Mouse (Mus musculus) limb, embryonic 15.5 days (tissue): ENCODE results near the gene Dtx3. TPM values are rescaled to one million over a fixed set of nuclear protein-coding genes. Genes with fewer than 3 reads are reported as not detected.
A peak's percentile ranks its signal among the peaks of the same experiment; 100 is the strongest.

Source experiments
- ATAC-seq: fragments of 200-750 bp; cut with Nextera tagmentation; 2 replicates; pipeline ENCODE4 v1.8.0; 2017; ENCODE audit warnings: low read depth, moderate TSS enrichment; ENCODE audit not compliant: insufficient number of reproducible peaks, low FRiP score, low TSS enrichment
- H3K27ac ChIP-seq: fragments of 300-500 bp; sonication (generic); 2 replicates; pipeline ENCODE4 v1.5.1; 2015; ENCODE audit warnings: moderate library complexity, mild to moderate bottlenecking, inconsistent platforms
- H3K27me3 ChIP-seq: fragments of 300-500 bp; sonication (generic); 2 replicates; pipeline ENCODE4 v1.6.1; 2015; ENCODE audit warnings: inconsistent platforms
- H3K36me3 ChIP-seq: fragments of 300-500 bp; sonication (generic); 2 replicates; pipeline ENCODE4 v1.6.1; 2015; ENCODE audit warnings: inconsistent platforms
- H3K4me1 ChIP-seq: fragments of 300-500 bp; sonication (generic); 2 replicates; pipeline ENCODE4 v1.6.1; 2015; ENCODE audit warnings: inconsistent platforms
- H3K4me2 ChIP-seq: fragments of 300-500 bp; sonication (generic); 2 replicates; pipeline ENCODE4 v1.6.1; 2015; ENCODE audit warnings: mild to moderate bottlenecking, inconsistent platforms
- H3K4me3 ChIP-seq: fragments of 300-500 bp; sonication (generic); 2 replicates; pipeline ENCODE4 v1.5.1; 2015; ENCODE audit warnings: mild to moderate bottlenecking, inconsistent platforms
- H3K9ac ChIP-seq: fragments of 300-500 bp; sonication (generic); 2 replicates; pipeline ENCODE4 v1.6.1; 2015; ENCODE audit warnings: inconsistent platforms
- H3K9me3 ChIP-seq: fragments of 300-500 bp; sonication (generic); 2 replicates; pipeline ENCODE4 v1.6.1; 2016; ENCODE audit warnings: inconsistent platforms
- WGBS: fragments of 180-500 bp; shearing (Covaris S2); methylation state at CpG from one replicate; pipeline ENCODE4 v1.1.7; 2015; 5-methylcytosine and 5-hydroxymethylcytosine counted together
- polyA plus RNA-seq: library from polyadenylated mRNA; unstranded; fragments of >200 nt; fragmentation: Nextera tagmentation; extraction: Ambion mirVana; gene quantifications from 2 replicates; pipeline ENCODE4 v1.2.1, GENCODE M21; 2015

Gene Dtx3
- polyA plus RNA-seq, 1 experiment from 2014 or later = 140 TPM

- peak overlapping the region; percentile 76; the same call in 1 of the 2 replicates for H3K4me3 ChIP-seq
Measured at GRCm38 (mm10) chr10:127191191-127192056, 4.1 kb downstream of the Dtx3 start.

GRCm38 (mm10) chr10:127190398-127191190 is 4.9 kb downstream of the Dtx3 start:
- Histone ChIP-seq H3K27me3 (no peaks in the 10 kb centered on the region), H3K9me3 (no peaks in the 10 kb centered on the region), H3K9ac (no peak overlapping the region), H3K36me3 (peaks cover 32% of the 10 kb centered on the region), H3K4me2 (peak overlapping the region; percentile 88), H3K27ac (peak overlapping the region; percentile 96), H3K4me1 (peaks cover 48% of the 10 kb centered on the region), H3K4me3 (peak overlapping the region; percentile 76)
- ATAC-seq = no peak
- WGBS = 36% methylated on average over 14 of the region's 14 CpGs

More at GRCm38 (mm10) chr10:127191191-127192056, 4.1 kb downstream of the Dtx3 start:
- 80% methylated on average over 19 of the region's 19 CpGs for WGBS
- Histone ChIP-seq H3K36me3 (peaks cover 23% of the 10 kb centered on the region), H3K27me3 (no peaks in the 10 kb centered on the region), H3K27ac (peak overlapping the region; percentile 12; the same call in 1 of the 2 replicates), H3K9me3 (no peaks in the 10 kb centered on the region), H3K4me1 (peaks cover 52% of the 10 kb centered on the region), H3K9ac (no peak overlapping the region), H3K4me2 (no peak overlapping the region)
- ATAC-seq = no peak

GRCm38 (mm10) chr10:127189651-127190381 is 5.7 kb downstream of the Dtx3 start, which contains the start of gene Arhgef25:
Arhgef25 (minus strand) TSS chr10:127190083.
- Histone ChIP-seq H3K9ac (peak within 1 kb of the TSS; percentile 78), H3K36me3 (peaks cover 39% of the 10 kb centered on the region), H3K4me2 (peak within 1 kb of the TSS; percentile 88), H3K9me3 (no peaks in the 10 kb centered on the region), H3K4me1 (peaks cover 47% of the 10 kb centered on the region), H3K4me3 (peak within 1 kb of the TSS; percentile 76), H3K27ac (peak within 1 kb of the TSS; percentile 96), H3K27me3 (no peaks in the 10 kb centered on the region)
- WGBS = 1% methylated on average over 35 of the region's 35 CpGs
- ATAC-seq = peak; percentile 62

- Histone ChIP-seq H3K4me3 (peak overlapping the region; percentile 76), H3K4me1 (peaks cover 43% of the 10 kb centered on the region), H3K27ac (peak overlapping the region; percentile 96), H3K36me3 (peaks cover 46% of the 10 kb centered on the region), H3K4me2 (peak overlapping the region; percentile 88), H3K9me3 (no peaks in the 10 kb centered on the region), H3K27me3 (no peaks in the 10 kb centered on the region), H3K9ac (peak overlapping the region; percentile 78)
- no peak for ATAC-seq
- WGBS = under 1% methylated on average over 26 of the region's 26 CpGs
Measured at GRCm38 (mm10) chr10:127189116-127189650, 6.3 kb downstream of the Dtx3 start.

GRCm38 (mm10) chr10:127188465-127189115 is 6.9 kb downstream of the Dtx3 start:
- peak overlapping the region; percentile 76 for H3K4me3 ChIP-seq
- peaks cover 46% of the 10 kb centered on the region for H3K4me1 ChIP-seq
- peak; percentile 82 for ATAC-seq
- peak overlapping the region; percentile 96 for H3K27ac ChIP-seq
- no peaks in the 10 kb centered on the region for H3K9me3 ChIP-seq
- peaks cover 52% of the 10 kb centered on the region for H3K36me3 ChIP-seq
- H3K9ac ChIP-seq = peak overlapping the region; percentile 78
- peak overlapping the region; percentile 88 for H3K4me2 ChIP-seq
- 0% methylated on average over 34 of the region's 46 CpGs for WGBS
- no peaks in the 10 kb centered on the region for H3K27me3 ChIP-seq

GRCm38 (mm10) chr10:127188079-127188453 is 7.5 kb downstream of the Dtx3 start:
- peaks cover 43% of the 10 kb centered on the region for H3K4me1 ChIP-seq
- H3K9ac ChIP-seq = peak overlapping the region; percentile 78
- ATAC-seq = no peak
- no peaks in the 10 kb centered on the region for H3K27me3 ChIP-seq
- H3K4me2 ChIP-seq = peak overlapping the region; percentile 88
- no peaks in the 10 kb centered on the region for H3K9me3 ChIP-seq
- peak overlapping the region; percentile 96 for H3K27ac ChIP-seq
- peaks cover 57% of the 10 kb centered on the region for H3K36me3 ChIP-seq
- under 1% methylated on average over 15 of the region's 21 CpGs for WGBS
- peak overlapping the region; percentile 76 for H3K4me3 ChIP-seq

- Histone ChIP-seq H3K4me3 (peak overlapping the region; percentile 76), H3K4me2 (peak overlapping the region; percentile 88), H3K27ac (peak overlapping the region; percentile 96), H3K27me3 (no peaks in the 10 kb centered on the region), H3K9ac (no peak overlapping the region), H3K36me3 (peaks cover 58% of the 10 kb centered on the region), H3K9me3 (no peaks in the 10 kb centered on the region), H3K4me1 (peaks cover 37% of the 10 kb centered on the region)
- no peak for ATAC-seq
- WGBS = 37% methylated on average over 10 of the region's 10 CpGs
Measured at GRCm38 (mm10) chr10:127187371-127188078, 8.0 kb downstream of the Dtx3 start.

- 92% methylated on average over 1 of the region's 1 CpGs for WGBS
- peaks cover 36% of the 10 kb centered on the region for H3K4me1 ChIP-seq
Measured at GRCm38 (mm10) chr10:127186451-127186850, 9.1 kb downstream of the Dtx3 start.

GRCm38 (mm10) chr10:127185506-127185905 is 10.0 kb downstream of the Dtx3 start:
- Histone ChIP-seq H3K27ac (no peak overlapping the region), H3K36me3 (peaks cover 56% of the 10 kb centered on the region), H3K9ac (no peak overlapping the region), H3K4me1 (peaks cover 29% of the 10 kb centered on the region), H3K4me3 (no peak overlapping the region), H3K27me3 (peaks cover 17% of the 10 kb centered on the region), H3K9me3 (no peaks in the 10 kb centered on the region), H3K4me2 (no peak overlapping the region)
- 85% methylated on average over 15 of the region's 15 CpGs for WGBS
- no peak for ATAC-seq

More at GRCm38 (mm10) chr10:127186451-127186850, 9.1 kb downstream of the Dtx3 start:
- Histone ChIP-seq H3K9me3 (no peaks in the 10 kb centered on the region), H3K4me3 (no peak overlapping the region), H3K36me3 (peaks cover 61% of the 10 kb centered on the region), H3K27me3 (peaks cover 8% of the 10 kb centered on the region; the same call in 1 of the 2 replicates), H3K27ac (no peak overlapping the region), H3K9ac (no peak overlapping the region), H3K4me2 (no peak overlapping the region)
- ATAC-seq = no peak

GRCm38 (mm10) chr10:127185101-127185500 is 10.4 kb downstream of the Dtx3 start:
- WGBS = 72% methylated on average over 9 of the region's 9 CpGs

More at GRCm38 (mm10) chr10:127185101-127185500, 10.4 kb downstream of the Dtx3 start:
- no peak overlapping the region for H3K9ac ChIP-seq
- H3K36me3 ChIP-seq = peaks cover 56% of the 10 kb centered on the region
- peaks cover 29% of the 10 kb centered on the region for H3K4me1 ChIP-seq
- peaks cover 21% of the 10 kb centered on the region for H3K27me3 ChIP-seq
- no peak overlapping the region for H3K4me2 ChIP-seq
- H3K9me3 ChIP-seq = no peaks in the 10 kb centered on the region
- ATAC-seq = no peak
- no peak overlapping the region for H3K27ac ChIP-seq
- H3K4me3 ChIP-seq = no peak overlapping the region
